13 mouse cellular contexts compared by ENCODE assay signal in genomic region chr5:117979082-117979481, GRCm38 (mm10). TPM values are rescaled to one million over a fixed set of nuclear protein-coding genes. Genes with fewer than 3 reads are reported as not detected.
DNase-seq lines count a peak whose midpoint lies in the region; ATAC-seq lines count a peak whose summit lies in the region.
"Had no signal": no experiment of that assay in that cellular context is flagged by ENCODE, and none has a peak within 500 bp of the region (broad histone marks: within the 10 kb centered on the region; RNA-seq: fewer than 3 reads in every experiment).

No protein-coding gene starts in this region.

- H3K4me2 ChIP-seq in kidney, embryonic 14.5 days (replicated peaks; ENCODE audit: low read depth, low read length), result 0 out of 2 replicates have a peak overlapping the region, but pooled peaks have one; percentile 12
- peak overlapping the region; percentile 74 for H3K4me2 ChIP-seq in hindbrain, embryonic 15.5 days
- H3K4me2 ChIP-seq in midbrain, embryonic 14.5 days (ENCODE audit: low read length), result peak overlapping the region; percentile 87

- no peak overlapping the region for H3K27ac ChIP-seq in kidney, embryonic 14.5 days (ENCODE audit: low read depth, low read length)
- no peak overlapping the region for H3K27ac ChIP-seq in forebrain, embryonic 10.5 days
- H3K27ac ChIP-seq in hindbrain, embryonic 15.5 days (replicated peaks), result no peak overlapping the region
- no peak overlapping the region for H3K27ac ChIP-seq in midbrain, embryonic 14.5 days (replicated peaks; ENCODE audit: low read depth, low read length)

- peaks cover 48% of the 10 kb centered on the region for H3K36me3 ChIP-seq in kidney, embryonic 14.5 days (ENCODE audit: control insufficient read depth, insufficient read depth, low read length)
- peaks cover 58% of the 10 kb centered on the region for H3K36me3 ChIP-seq in forebrain, embryonic 10.5 days (replicated peaks)
- peaks cover 16% of the 10 kb centered on the region for H3K36me3 ChIP-seq in hindbrain, embryonic 15.5 days
- H3K36me3 ChIP-seq in midbrain, embryonic 14.5 days (ENCODE audit: control insufficient read depth, insufficient read depth, low read length), result peaks cover 47% of the 10 kb centered on the region

- 57% methylated on average over 5 of the region's 5 CpGs for WGBS in kidney, embryonic 14.5 days
- 89% methylated on average over 5 of the region's 5 CpGs for WGBS in forebrain, embryonic 10.5 days
- 44% methylated on average over 5 of the region's 5 CpGs for WGBS in hindbrain, embryonic 15.5 days
- 73% methylated on average over 5 of the region's 5 CpGs for WGBS in midbrain, embryonic 14.5 days

- no peak overlapping the region for H3K4me3 ChIP-seq in kidney, embryonic 14.5 days (ENCODE audit: low read length)
- H3K4me3 ChIP-seq in forebrain, embryonic 10.5 days, result 0 out of 2 replicates have a peak overlapping the region, but pooled peaks have one; percentile 99
- H3K4me3 ChIP-seq in hindbrain, embryonic 15.5 days, result 0 out of 2 replicates have a peak overlapping the region, but pooled peaks have one; percentile 62
- H3K4me3 ChIP-seq in midbrain, embryonic 14.5 days (replicated peaks; ENCODE audit: low read depth, low read length), result peak overlapping the region; percentile 99; the same call in 1 of the 2 replicates

- no peaks in the 10 kb centered on the region for H3K9me3 ChIP-seq in kidney, embryonic 14.5 days (ENCODE audit: control insufficient read depth, low read length)
- no peaks in the 10 kb centered on the region for H3K9me3 ChIP-seq in forebrain, embryonic 10.5 days
- H3K9me3 ChIP-seq in hindbrain, embryonic 15.5 days, result no peaks in the 10 kb centered on the region
- no peaks in the 10 kb centered on the region for H3K9me3 ChIP-seq in midbrain, embryonic 14.5 days (ENCODE audit: control insufficient read depth, low read length)

- no peak for DNase-seq in kidney, adult 11 months
- DNase-seq in forebrain, embryonic 10.5 days (ENCODE audit: extremely low spot score, low spot score), result no peak
- DNase-seq in midbrain, embryonic 14.5 days, result no peak
- DNase-seq in frontal cortex, postnatal 36 days (ENCODE audit: low spot score in 2 of 2), result no peak
- no peak for DNase-seq in heart, adult 18-20 months
- DNase-seq: embryo, embryonic 11 days; lung, embryonic 14.5 days; spleen, adult 18-20 months; thymus, adult 2 months had no signal

- H3K27me3 ChIP-seq in kidney, embryonic 14.5 days (ENCODE audit: control insufficient read depth, insufficient read depth, low read length), result no peaks in the 10 kb centered on the region
- H3K27me3 ChIP-seq in forebrain, embryonic 10.5 days (ENCODE audit: poor library complexity, severe bottlenecking), result peaks cover 5% of the 10 kb centered on the region; the same call in 1 of the 2 replicates
- no peaks in the 10 kb centered on the region for H3K27me3 ChIP-seq in hindbrain, embryonic 15.5 days
- H3K27me3 ChIP-seq in midbrain, embryonic 14.5 days (ENCODE audit: control insufficient read depth, insufficient read depth, low read length), result no peaks in the 10 kb centered on the region

- H3K4me1 ChIP-seq in kidney, embryonic 14.5 days (ENCODE audit: control insufficient read depth, insufficient read depth, low read length), result peaks cover 15% of the 10 kb centered on the region
- peaks cover 39% of the 10 kb centered on the region for H3K4me1 ChIP-seq in forebrain, embryonic 10.5 days
- peaks cover 31% of the 10 kb centered on the region for H3K4me1 ChIP-seq in hindbrain, embryonic 15.5 days (replicated peaks)
- peaks cover 13% of the 10 kb centered on the region; the same call in 1 of the 2 replicates for H3K4me1 ChIP-seq in midbrain, embryonic 14.5 days (ENCODE audit: control insufficient read depth, insufficient read depth, low read length)

- ATAC-seq in kidney, embryonic 14.5 days (ENCODE audit: low FRiP score, low TSS enrichment), result no peak
- no peak for ATAC-seq in hindbrain, embryonic 15.5 days (ENCODE audit: low FRiP score, low read depth)
- no peak for ATAC-seq in midbrain, embryonic 14.5 days (ENCODE audit: low FRiP score, low TSS enrichment)
- no peak for ATAC-seq in frontal cortex, adult (ENCODE audit: low TSS enrichment)

- no peak overlapping the region for H3K9ac ChIP-seq in kidney, embryonic 14.5 days (ENCODE audit: low read depth, low read length)
- H3K9ac ChIP-seq in hindbrain, embryonic 15.5 days, result 0 out of 2 replicates have a peak overlapping the region, but pooled peaks have one; percentile 73
- no peak overlapping the region for H3K9ac ChIP-seq in midbrain, embryonic 14.5 days (replicated peaks; ENCODE audit: low read length)

RNA-seq across cellular contexts. Expression of gene Fbxo21, which starts 2.6 kb away (rescaled TPM):
- 38.4 and 82.9 TPM in 2 replicates for polyA plus RNA-seq in kidney, embryonic 14.5 days (2014; fragmentation: Nextera tagmentation; extraction: Ambion mirVana)
- polyA plus RNA-seq in forebrain, embryonic 10.5 days (2016; fragmentation: Nextera tagmentation; extraction: Ambion mirVana), result 105 and 107 TPM in 2 replicates
- polyA plus RNA-seq in hindbrain, embryonic 15.5 days (2015; fragmentation: Nextera tagmentation; extraction: Ambion mirVana), result 148 and 159 TPM in 2 replicates
- 128 and 163 TPM in 2 replicates for polyA plus RNA-seq in midbrain, embryonic 14.5 days (2014; fragmentation: Nextera tagmentation; extraction: Ambion mirVana)
- total RNA-seq in heart, adult 18-20 months (2021), result 10 to 100 TPM; 35.7 to 38.8 TPM

RNA-seq across cellular contexts. Expression of gene Tesc, which starts 48.5 kb away (rescaled TPM):
- polyA plus RNA-seq in kidney, embryonic 14.5 days (2014; fragmentation: Nextera tagmentation; extraction: Ambion mirVana), result 10.1 and 12.3 TPM in 2 replicates
- polyA plus RNA-seq in forebrain, embryonic 10.5 days (2016; fragmentation: Nextera tagmentation; extraction: Ambion mirVana), result 0.52 and 0.92 TPM in 2 replicates
- polyA plus RNA-seq in hindbrain, embryonic 15.5 days (2015; fragmentation: Nextera tagmentation; extraction: Ambion mirVana), result 2.9 and 3.5 TPM in 2 replicates
- polyA plus RNA-seq in midbrain, embryonic 14.5 days (2014; fragmentation: Nextera tagmentation; extraction: Ambion mirVana), result 4.4 and 4.9 TPM in 2 replicates
- 100 to 1,000 TPM; 183 to 211 TPM for total RNA-seq in heart, adult 18-20 months (2021)
- total RNA-seq: hematopoietic stem cell, adult 5-6 weeks had no signal

Comparison
In these comparisons a context has a peak if more than half of its experiments do, and no peak if none do; other contexts are left out.
1. H3K4me2 ChIP-seq: peak in every context shown above with its lines; median percentile 87 in midbrain, embryonic 14.5 days; 74 in hindbrain, embryonic 15.5 days; 12 in kidney, embryonic 14.5 days.